Mouse (Mus musculus) stomach, postnatal 0 days (tissue): ENCODE measurements at regions not wholly inside any gene's neighbourhood (a gene's known extent, or its start where the extent isn't known, plus 50 kb on each side); places are given as distances from the start of the nearest gene placed in this dataset.

ENCODE experiments used
- ATAC-seq: fragments of 200-750 bp; cut with Nextera tagmentation; 2 replicates; pipeline ENCODE4 v1.8.0; 2017; ENCODE audit not compliant: low FRiP score, low TSS enrichment
- DNase-seq: peaks from one replicate; pipeline ENCODE4 v3.0.0-alpha.2; 2016; ENCODE audit warnings: low spot score
- H3K27ac ChIP-seq: fragments of 300-500 bp; sonication (generic); replicated peaks from 2 replicates; pipeline ENCODE4 v1.5.1; 2014; ENCODE audit warnings: mild to moderate bottlenecking, control low read depth
- H3K27me3 ChIP-seq: fragments of 300-500 bp; sonication (generic); 2 replicates; pipeline ENCODE4 v1.6.1; 2014; ENCODE audit warnings: low read length; ENCODE audit not compliant: control insufficient read depth, insufficient read depth
- H3K36me3 ChIP-seq: fragments of 300-500 bp; sonication (generic); 2 replicates; pipeline ENCODE4 v1.6.1; 2014; ENCODE audit warnings: low read length, mixed read lengths; ENCODE audit not compliant: control insufficient read depth, insufficient read depth
- H3K4me1 ChIP-seq: fragments of 300-500 bp; sonication (generic); replicated peaks from 2 replicates; pipeline ENCODE4 v1.6.1; 2014; ENCODE audit warnings: antibody characterized with exemption; ENCODE audit not compliant: control insufficient read depth, insufficient read depth
- H3K4me2 ChIP-seq: fragments of 300-500 bp; sonication (generic); replicated peaks from 2 replicates; pipeline ENCODE4 v1.6.1; 2014; ENCODE audit warnings: low read depth, mild to moderate bottlenecking, control low read depth, moderate library complexity
- H3K4me3 ChIP-seq: fragments of 300-500 bp; sonication (generic); 2 replicates; pipeline ENCODE4 v1.5.1; 2014; ENCODE audit warnings: low read depth, low read length, control low read depth
- H3K9ac ChIP-seq: fragments of 300-500 bp; sonication (generic); 2 replicates; pipeline ENCODE4 v1.6.1; 2014; ENCODE audit warnings: mild to moderate bottlenecking, low read length, control low read depth, mixed read lengths
- H3K9me3 ChIP-seq: fragments of 300-500 bp; sonication (generic); 2 replicates; pipeline ENCODE4 v1.6.1; 2016; ENCODE audit warnings: low read length; ENCODE audit not compliant: control insufficient read depth
- CTCF ChIP-seq: IDR thresholded peaks from 2 replicates; pipeline ENCODE4 v1.5.1; 2016; ENCODE audit warnings: antibody characterized with exemption, low read depth, mild to moderate bottlenecking, moderate library complexity
- EP300 ChIP-seq: optimal IDR thresholded peaks from 2 replicates; pipeline ENCODE3; 2016; ENCODE audit warnings: antibody characterized with exemption
- WGBS: fragments of 180-500 bp; shearing (Covaris S2); extraction: QIAGEN DNeasy Blood & Tissue Kit; methylation state at CpG from one replicate; pipeline ENCODE4 v1.1.7; 2014; 5-methylcytosine and 5-hydroxymethylcytosine counted together

DNA sequence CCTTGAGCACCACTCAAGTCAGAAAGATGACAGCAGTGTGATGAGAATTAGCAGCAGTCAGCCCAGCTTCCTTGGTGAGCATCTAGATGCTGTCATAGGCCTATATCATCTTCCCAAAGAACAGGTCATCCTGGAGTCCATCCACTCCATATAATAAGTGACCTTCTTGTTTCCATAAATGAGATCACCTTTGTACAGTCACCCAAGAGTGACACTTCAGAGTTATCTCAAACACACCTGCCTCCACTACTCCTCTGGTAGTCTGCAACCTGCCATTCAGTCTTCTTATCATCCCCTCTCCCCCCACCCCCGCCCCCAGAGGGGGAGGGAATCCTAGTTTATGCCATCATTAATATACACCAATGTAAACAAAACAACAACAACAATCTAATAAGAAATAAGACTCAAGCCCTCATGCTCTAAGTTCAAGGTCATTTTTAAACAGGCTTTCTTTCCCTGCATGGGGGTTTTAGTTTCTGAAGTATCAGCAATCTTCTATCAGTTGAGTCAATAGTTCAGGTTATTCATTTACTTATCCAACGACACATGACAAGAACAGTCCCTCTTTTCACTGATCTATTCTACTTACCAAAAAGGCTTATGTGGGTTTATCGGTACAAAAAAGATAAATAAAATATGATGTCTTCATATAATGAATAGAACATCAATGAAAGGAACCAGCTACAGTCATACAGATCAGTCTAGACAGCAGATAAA lies 153.2 kb upstream of the Klf7 start:
- ATAC-seq (no peak), DNase-seq (no peak)
- Histone ChIP-seq H3K9me3 (no peaks in the 10 kb centered on the region), H3K27me3 (no peaks in the 10 kb centered on the region), H3K4me2 (no peak overlapping the region), H3K4me1 (no peaks in the 10 kb centered on the region), H3K9ac (no peak overlapping the region), H3K36me3 (no peaks in the 10 kb centered on the region), H3K27ac (no peak overlapping the region), H3K4me3 (no peak overlapping the region)
- TF ChIP-seq CTCF (no peak), EP300 (no peak)
- WGBS, result 63% methylated on average over 3 of the region's 3 CpGs

DNA sequence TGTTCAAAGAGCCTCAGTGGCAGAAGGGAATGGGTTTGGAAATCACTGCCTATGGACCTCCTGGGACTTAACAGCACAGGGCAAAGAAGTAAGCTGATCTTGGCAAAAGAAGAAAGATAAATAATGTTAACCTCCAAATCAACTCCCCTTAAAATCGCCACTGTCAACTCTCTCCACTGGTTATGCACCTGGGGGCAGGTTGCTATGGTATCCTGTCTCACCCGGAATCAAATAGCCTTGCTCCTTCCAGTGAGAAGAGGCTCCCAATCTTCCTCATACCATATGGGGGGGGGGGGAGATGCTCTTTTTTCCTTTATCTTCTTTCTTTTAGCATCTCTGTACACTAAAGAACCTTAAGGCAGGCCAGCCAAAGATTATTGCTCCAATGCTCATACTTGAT lies 135.2 kb upstream of the Klf7 start:
- Histone ChIP-seq H3K36me3 (no peaks in the 10 kb centered on the region), H3K9me3 (no peaks in the 10 kb centered on the region), H3K4me2 (no peak overlapping the region), H3K4me1 (no peaks in the 10 kb centered on the region), H3K4me3 (no peak overlapping the region), H3K9ac (no peak overlapping the region), H3K27me3 (no peaks in the 10 kb centered on the region), H3K27ac (no peak overlapping the region)
- WGBS, result 40% methylated on average over 2 of the region's 2 CpGs
- ATAC-seq (no peak), DNase-seq (no peak)
- no peak for TF ChIP-seq EP300
- TF ChIP-seq CTCF, result no peak

DNA sequence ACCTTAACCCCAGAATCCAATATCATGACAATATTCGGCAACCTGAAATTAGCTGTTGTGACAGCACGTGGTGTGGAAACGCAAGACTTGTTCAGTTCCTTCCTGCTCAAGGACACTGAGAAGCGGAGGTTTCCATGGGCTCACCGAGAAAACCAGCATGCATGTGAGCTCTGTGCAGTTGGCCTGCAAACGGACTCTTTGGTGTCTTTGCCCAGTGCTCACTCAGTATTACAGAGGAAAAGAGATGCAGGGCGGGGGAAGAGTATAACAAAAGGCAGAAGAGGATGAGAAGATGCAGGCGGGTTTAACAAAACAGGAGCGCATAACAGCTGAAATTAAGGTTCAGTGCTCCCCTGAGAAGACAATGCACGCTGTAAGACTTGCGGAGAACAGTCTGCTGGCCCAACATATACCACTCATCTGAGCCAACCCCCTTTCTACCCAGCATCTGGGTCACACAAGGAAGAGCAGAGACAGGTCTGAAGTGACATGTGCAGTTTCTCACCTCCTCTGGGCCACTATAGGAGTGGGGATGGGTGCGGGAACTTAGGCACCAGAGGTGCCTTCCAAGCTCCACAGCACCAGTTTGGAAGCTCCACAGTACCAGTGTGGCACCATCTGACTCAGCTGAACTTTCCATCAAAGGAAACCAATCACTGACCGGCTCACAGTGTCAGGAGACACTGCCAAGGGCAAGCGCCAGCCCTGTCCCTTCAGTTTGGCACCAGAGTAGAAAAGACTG lies 133.6 kb upstream of the Klf7 start:
- ATAC-seq (no peak), DNase-seq (no peak)
- Histone ChIP-seq H3K9me3 (no peaks in the 10 kb centered on the region), H3K27ac (no peak overlapping the region), H3K4me1 (no peaks in the 10 kb centered on the region), H3K9ac (no peak overlapping the region), H3K4me2 (no peak overlapping the region), H3K27me3 (no peaks in the 10 kb centered on the region), H3K36me3 (no peaks in the 10 kb centered on the region), H3K4me3 (no peak overlapping the region)
- 82% methylated on average over 14 of the region's 14 CpGs for WGBS
- TF ChIP-seq CTCF (no peak), EP300 (no peak)

DNA sequence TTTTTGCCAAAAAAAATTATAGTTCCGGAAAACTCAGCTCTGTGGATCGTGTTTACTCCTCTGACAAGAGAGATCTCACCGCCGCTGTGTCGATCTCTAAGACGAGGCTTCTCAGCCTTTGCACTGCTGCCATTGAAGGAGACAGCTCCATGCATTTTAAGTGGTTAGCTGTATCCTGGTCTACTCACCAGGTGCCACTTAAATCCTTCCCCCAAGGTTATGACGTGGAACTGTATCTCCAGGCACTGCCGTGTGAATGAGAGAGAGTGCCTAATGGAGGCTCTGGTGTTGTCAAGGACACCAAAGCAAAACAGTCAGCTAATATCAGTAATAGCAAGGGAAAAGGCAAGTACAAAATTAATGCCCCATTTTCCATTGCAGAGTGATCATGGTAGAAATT lies 132.6 kb upstream of the Klf7 start:
- Histone ChIP-seq H3K9ac (no peak overlapping the region), H3K4me3 (no peak overlapping the region), H3K4me2 (no peak overlapping the region), H3K27me3 (no peaks in the 10 kb centered on the region; the same call in 1 of the 2 replicates), H3K4me1 (no peaks in the 10 kb centered on the region), H3K9me3 (no peaks in the 10 kb centered on the region), H3K27ac (no peak overlapping the region), H3K36me3 (no peaks in the 10 kb centered on the region)
- ATAC-seq (no peak), DNase-seq (no peak)
- 87% methylated on average over 8 of the region's 8 CpGs for WGBS
- TF ChIP-seq CTCF (no peak), EP300 (no peak)

DNA sequence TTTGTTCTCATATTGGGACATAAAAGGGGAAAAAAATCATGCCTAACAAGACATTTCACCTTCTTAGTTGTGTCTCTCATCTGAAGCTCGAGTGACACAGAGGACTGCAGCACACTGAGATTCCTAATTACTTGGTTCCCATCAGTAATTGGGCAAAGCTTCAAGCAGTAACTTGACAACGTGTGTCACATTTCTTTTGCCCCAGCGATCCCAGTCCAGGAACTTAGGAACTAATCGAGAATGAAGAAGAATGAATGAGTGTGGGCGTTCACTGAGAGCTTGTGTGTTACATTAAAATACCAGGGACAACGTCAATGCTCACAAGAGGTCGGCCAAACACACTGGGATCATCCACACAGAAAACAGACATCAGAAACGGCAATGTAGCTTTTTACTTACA lies 131.9 kb upstream of the Klf7 start:
- Histone ChIP-seq H3K27me3 (no peaks in the 10 kb centered on the region; the same call in 1 of the 2 replicates), H3K27ac (no peak overlapping the region), H3K4me1 (no peaks in the 10 kb centered on the region), H3K4me2 (no peak overlapping the region), H3K9me3 (no peaks in the 10 kb centered on the region), H3K9ac (no peak overlapping the region), H3K36me3 (no peaks in the 10 kb centered on the region), H3K4me3 (no peak overlapping the region)
- no peak for TF ChIP-seq CTCF
- no peak for TF ChIP-seq EP300
- ATAC-seq (no peak), DNase-seq (no peak)
- 76% methylated on average over 8 of the region's 8 CpGs for WGBS

DNA sequence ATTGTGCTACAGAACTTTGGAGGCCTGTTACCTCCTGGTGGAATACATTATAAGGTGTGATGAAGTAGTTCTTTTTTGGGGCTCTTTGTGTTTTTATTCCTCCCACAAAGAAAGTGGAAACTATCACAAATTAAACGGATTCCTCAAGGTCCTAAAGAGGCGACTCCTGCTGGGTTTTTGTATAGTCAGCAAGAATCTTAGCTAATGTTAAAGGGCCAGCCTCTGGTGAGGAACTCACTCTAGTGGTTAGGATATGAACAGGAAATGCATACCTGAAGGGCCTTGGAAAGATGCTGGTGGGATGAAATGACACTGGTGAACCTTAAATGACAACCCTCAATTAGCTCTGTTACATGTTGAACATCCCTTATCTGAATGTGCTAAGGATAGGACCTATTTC lies 120.3 kb upstream of the Klf7 start:
- ATAC-seq, result no peak
- no peak overlapping the region for H3K4me2 ChIP-seq
- WGBS, result 56% methylated on average over 2 of the region's 2 CpGs

More for the DNA sequence above, 120.3 kb upstream of the Klf7 start:
- Histone ChIP-seq H3K27ac (no peak overlapping the region), H3K4me1 (no peaks in the 10 kb centered on the region), H3K4me3 (no peak overlapping the region), H3K9ac (no peak overlapping the region), H3K27me3 (no peaks in the 10 kb centered on the region), H3K36me3 (no peaks in the 10 kb centered on the region), H3K9me3 (no peaks in the 10 kb centered on the region)
- no peak for DNase-seq
- TF ChIP-seq EP300 (no peak), CTCF (no peak; the same call in 1 of the 2 replicates)
